Mouse (Mus musculus) inflammation-experienced regulatory T-cells, adult 6 months (primary cell): Measurements from ENCODE around the gene Gm4894. TPM values are rescaled to one million over a fixed set of nuclear protein-coding genes. Genes with fewer than 3 reads are reported as not detected.

ENCODE experiments used
- ATAC-seq: one replicate; pipeline ENCODE4 v1.8.0; 2017
- polyA plus RNA-seq, 3 experiments: library from polyadenylated mRNA; unstranded; fragments of 100-300 nt; shearing (Covaris generic); gene quantifications; one replicate each; pipeline ENCODE4 v1.2.1; 2017

Gene Gm4894
- not detected for polyA plus RNA-seq

GRCm38 (mm10) chr9:49250231-49250630, at the start of gene Gm4894:
Gm4894 (plus strand) TSS chr9:49250531.
- ATAC-seq, result no peak

- ATAC-seq, result no peak
Measured at GRCm38 (mm10) chr9:49206331-49206730, 44.0 kb upstream of the Gm4894 start.

- no peak for ATAC-seq
Measured at GRCm38 (mm10) chr9:49211493-49211892, 38.8 kb upstream of the Gm4894 start.

GRCm38 (mm10) chr9:49214734-49215133, 35.6 kb upstream of the Gm4894 start:
- ATAC-seq, result no peak

- no peak for ATAC-seq
Measured at GRCm38 (mm10) chr9:49217626-49218607, 32.4 kb upstream of the Gm4894 start.

GRCm38 (mm10) chr9:49224488-49224887, 25.8 kb upstream of the Gm4894 start:
- no peak for ATAC-seq

GRCm38 (mm10) chr9:49227442-49227841, 22.9 kb upstream of the Gm4894 start:
- ATAC-seq, result no peak

- ATAC-seq, result no peak
Measured at GRCm38 (mm10) chr9:49229054-49229453, 21.3 kb upstream of the Gm4894 start.

- ATAC-seq, result no peak
Measured at GRCm38 (mm10) chr9:49246839-49247238, 3.5 kb upstream of the Gm4894 start.

GRCm38 (mm10) chr9:49268949-49269348, 18.6 kb downstream of the Gm4894 start:
- ATAC-seq, result no peak

GRCm38 (mm10) chr9:49273566-49273965, 23.2 kb downstream of the Gm4894 start:
- no peak for ATAC-seq

GRCm38 (mm10) chr9:49275976-49276375, 25.6 kb downstream of the Gm4894 start:
- ATAC-seq, result no peak

GRCm38 (mm10) chr9:49276542-49277334, 26.4 kb downstream of the Gm4894 start:
- ATAC-seq, result no peak

GRCm38 (mm10) chr9:49295101-49295500, 44.8 kb downstream of the Gm4894 start:
- ATAC-seq, result no peak

- ATAC-seq, result no peak
Measured at GRCm38 (mm10) chr9:49307576-49307975, 57.2 kb downstream of the Gm4894 start.

GRCm38 (mm10) chr9:49310821-49311220, 60.5 kb downstream of the Gm4894 start:
- ATAC-seq, result no peak

- ATAC-seq, result no peak
Measured at GRCm38 (mm10) chr9:49318638-49319037, 68.3 kb downstream of the Gm4894 start.

Other genes with a start within 250 kb of the Gm4894 start
- 10 to 100 TPM; 36.4 to 49.9 (median 44.9) TPM for gene Zw10, start 194.9 kb upstream of the Gm4894 start, polyA plus RNA-seq
- not detected for gene Tmprss5, start 169.3 kb upstream of the Gm4894 start, polyA plus RNA-seq
- gene Drd2, start 90.1 kb downstream of the Gm4894 start, polyA plus RNA-seq, result not detected
- not detected for gene Ankk1, start 176.5 kb downstream of the Gm4894 start, polyA plus RNA-seq
- not detected for gene Ttc12, start 235.7 kb downstream of the Gm4894 start, polyA plus RNA-seq